Mouse (Mus musculus) forebrain, embryonic 15.5 days (tissue): Measurements from ENCODE around the gene 4930583I09Rik. TPM values are rescaled to one million over a fixed set of nuclear protein-coding genes. Genes with fewer than 3 reads are reported as not detected.

Source experiments
- ATAC-seq: fragments of 200-750 bp; cut with Nextera tagmentation; replicated peaks from 2 replicates; pipeline ENCODE4 v1.8.0; 2017; ENCODE audit warnings: mild to moderate bottlenecking, moderate TSS enrichment, moderate library complexity
- H3K27ac ChIP-seq: fragments of 300-500 bp; sonication (generic); replicated peaks from 2 replicates; pipeline ENCODE4 v1.5.1; 2015; ENCODE audit warnings: mild to moderate bottlenecking, inconsistent platforms
- H3K27me3 ChIP-seq: fragments of 300-500 bp; sonication (generic); 2 replicates; pipeline ENCODE4 v1.6.1; 2015; ENCODE audit warnings: inconsistent platforms
- H3K36me3 ChIP-seq: fragments of 300-500 bp; sonication (generic); 2 replicates; pipeline ENCODE4 v1.6.1; 2015; ENCODE audit warnings: mild to moderate bottlenecking, inconsistent platforms
- H3K4me1 ChIP-seq: fragments of 300-500 bp; sonication (generic); 2 replicates; pipeline ENCODE4 v1.6.1; 2015; ENCODE audit warnings: inconsistent platforms
- H3K4me2 ChIP-seq: fragments of 300-500 bp; sonication (generic); replicated peaks from 2 replicates; pipeline ENCODE4 v1.6.1; 2015; ENCODE audit warnings: mild to moderate bottlenecking, inconsistent platforms
- H3K4me3 ChIP-seq: fragments of 300-500 bp; sonication (generic); 2 replicates; pipeline ENCODE4 v1.5.1; 2015; ENCODE audit warnings: mild to moderate bottlenecking, inconsistent platforms
- H3K9ac ChIP-seq: fragments of 300-500 bp; sonication (generic); replicated peaks from 2 replicates; pipeline ENCODE4 v1.6.1; 2015; ENCODE audit warnings: mild to moderate bottlenecking, inconsistent platforms
- H3K9me3 ChIP-seq: fragments of 300-500 bp; sonication (generic); 2 replicates; pipeline ENCODE4 v1.6.1; 2016; ENCODE audit warnings: inconsistent platforms
- WGBS: fragments of 180-500 bp; shearing (Covaris S2); methylation state at CpG from one replicate; pipeline ENCODE4 v1.1.7; 2015; ENCODE audit warnings: mixed read lengths; 5-methylcytosine and 5-hydroxymethylcytosine counted together
- polyA plus RNA-seq: library from polyadenylated mRNA; unstranded; fragments of >200 nt; fragmentation: Nextera tagmentation; extraction: Ambion mirVana; gene quantifications from 2 replicates; pipeline ENCODE4 v1.2.1, GENCODE M21; 2015

4930583I09Rik gene
- polyA plus RNA-seq, 1 experiment from 2014 or later = not detected

- Histone ChIP-seq H3K9ac (no peak overlapping the region), H3K27ac (no peak overlapping the region), H3K27me3 (no peaks in the 10 kb centered on the region), H3K4me3 (no peak overlapping the region), H3K36me3 (no peaks in the 10 kb centered on the region), H3K4me2 (no peak overlapping the region), H3K9me3 (no peaks in the 10 kb centered on the region), H3K4me1 (no peaks in the 10 kb centered on the region)
- no peak for ATAC-seq
- 77% methylated on average over 3 of the region's 3 CpGs for WGBS
Observed at GRCm38 (mm10) chr17:64789175-64789574, 46.7 kb downstream of the 4930583I09Rik start.

GRCm38 (mm10) chr17:64788301-64788700 lies 47.6 kb downstream of the 4930583I09Rik start:
- Histone ChIP-seq H3K27me3 (no peaks in the 10 kb centered on the region), H3K9me3 (no peaks in the 10 kb centered on the region), H3K9ac (no peak overlapping the region), H3K4me1 (no peaks in the 10 kb centered on the region), H3K4me3 (no peak overlapping the region), H3K27ac (no peak overlapping the region), H3K4me2 (no peak overlapping the region), H3K36me3 (no peaks in the 10 kb centered on the region)
- WGBS = 84% methylated on average over 13 of the region's 13 CpGs
- no peak for ATAC-seq

- no peaks in the 10 kb centered on the region for H3K4me1 ChIP-seq
- no peak overlapping the region for H3K27ac ChIP-seq
- no peak overlapping the region for H3K9ac ChIP-seq
- no peaks in the 10 kb centered on the region for H3K36me3 ChIP-seq
- H3K4me3 ChIP-seq = no peak overlapping the region
- no peaks in the 10 kb centered on the region for H3K27me3 ChIP-seq
- H3K9me3 ChIP-seq = no peaks in the 10 kb centered on the region
- no peak overlapping the region for H3K4me2 ChIP-seq
- 28% methylated on average over 1 of the region's 1 CpGs for WGBS
- no peak for ATAC-seq
Observed at GRCm38 (mm10) chr17:64785961-64786360, 49.9 kb downstream of the 4930583I09Rik start.

Other genes starting within 250 kb of the 4930583I09Rik start
- gene Man2a1, start 235.3 kb downstream of the 4930583I09Rik start, polyA plus RNA-seq = 3.4 and 3.5 TPM in 2 replicates